Mouse (Mus musculus) kidney, postnatal 0 days (tissue): ENCODE measurements around the gene Sept11. TPM values are rescaled to one million over a fixed set of nuclear protein-coding genes. Genes with fewer than 3 reads are reported as not detected.

Experiments
- ATAC-seq: fragments of 200-750 bp; cut with Nextera tagmentation; replicated peaks from 2 replicates; pipeline ENCODE4 v1.8.0; 2017; ENCODE audit warnings: low read depth, moderate number of reproducible peaks, moderate TSS enrichment, moderate library complexity; ENCODE audit not compliant: low FRiP score
- DNase-seq: peaks from one replicate; pipeline ENCODE4 v3.0.0-alpha.2; 2016; ENCODE audit warnings: low spot score
- H3K27ac ChIP-seq: fragments of 300-500 bp; sonication (generic); 2 replicates; pipeline ENCODE4 v1.5.1; 2014; ENCODE audit warnings: mild to moderate bottlenecking
- H3K27me3 ChIP-seq: fragments of 300-500 bp; sonication (generic); 2 replicates; pipeline ENCODE4 v1.6.1; 2014; ENCODE audit warnings: low read length, mixed read lengths; ENCODE audit not compliant: insufficient read depth
- H3K36me3 ChIP-seq: fragments of 300-500 bp; sonication (generic); 2 replicates; pipeline ENCODE4 v1.6.1; 2014; ENCODE audit warnings: low read length, mixed read lengths; ENCODE audit not compliant: insufficient read depth
- H3K4me1 ChIP-seq: fragments of 300-500 bp; sonication (generic); replicated peaks from 2 replicates; pipeline ENCODE4 v1.6.1; 2014; ENCODE audit warnings: antibody characterized with exemption, low read length, mixed read lengths; ENCODE audit not compliant: insufficient read depth
- H3K4me2 ChIP-seq: fragments of 300-500 bp; sonication (generic); 2 replicates; pipeline ENCODE4 v1.6.1; 2014; ENCODE audit warnings: mild to moderate bottlenecking, low read length, moderate library complexity, mixed read lengths
- H3K4me3 ChIP-seq: fragments of 300-500 bp; sonication (generic); replicated peaks from 2 replicates; pipeline ENCODE4 v1.5.1; 2014; ENCODE audit warnings: low read depth, low read length
- H3K9ac ChIP-seq: fragments of 300-500 bp; sonication (generic); 2 replicates; pipeline ENCODE4 v1.6.1; 2014; ENCODE audit warnings: low read depth, low read length
- H3K9me3 ChIP-seq: fragments of 300-500 bp; sonication (generic); replicated peaks from 2 replicates; pipeline ENCODE4 v1.6.1; 2016; ENCODE audit warnings: low read length, inconsistent platforms, mixed read lengths
- CTCF ChIP-seq: IDR thresholded peaks from 2 replicates; pipeline ENCODE4 v1.5.1; 2016; ENCODE audit warnings: antibody characterized with exemption, low read depth, mild to moderate bottlenecking, moderate library complexity
- WGBS: fragments of 180-500 bp; shearing (Covaris S2); extraction: QIAGEN DNeasy Blood & Tissue Kit; methylation state at CpG from one replicate; pipeline ENCODE4 v1.1.7; 2014; 5-methylcytosine and 5-hydroxymethylcytosine counted together
- polyA plus RNA-seq: library from polyadenylated mRNA; unstranded; fragments of >200 nt; fragmentation: Nextera tagmentation; extraction: Ambion mirVana; gene quantifications from 2 replicates; pipeline ENCODE4 v1.2.1, GENCODE M21; 2015

Gene Sept11
- polyA plus RNA-seq, 1 experiment from 2014 or later, result 140 TPM

DNA sequence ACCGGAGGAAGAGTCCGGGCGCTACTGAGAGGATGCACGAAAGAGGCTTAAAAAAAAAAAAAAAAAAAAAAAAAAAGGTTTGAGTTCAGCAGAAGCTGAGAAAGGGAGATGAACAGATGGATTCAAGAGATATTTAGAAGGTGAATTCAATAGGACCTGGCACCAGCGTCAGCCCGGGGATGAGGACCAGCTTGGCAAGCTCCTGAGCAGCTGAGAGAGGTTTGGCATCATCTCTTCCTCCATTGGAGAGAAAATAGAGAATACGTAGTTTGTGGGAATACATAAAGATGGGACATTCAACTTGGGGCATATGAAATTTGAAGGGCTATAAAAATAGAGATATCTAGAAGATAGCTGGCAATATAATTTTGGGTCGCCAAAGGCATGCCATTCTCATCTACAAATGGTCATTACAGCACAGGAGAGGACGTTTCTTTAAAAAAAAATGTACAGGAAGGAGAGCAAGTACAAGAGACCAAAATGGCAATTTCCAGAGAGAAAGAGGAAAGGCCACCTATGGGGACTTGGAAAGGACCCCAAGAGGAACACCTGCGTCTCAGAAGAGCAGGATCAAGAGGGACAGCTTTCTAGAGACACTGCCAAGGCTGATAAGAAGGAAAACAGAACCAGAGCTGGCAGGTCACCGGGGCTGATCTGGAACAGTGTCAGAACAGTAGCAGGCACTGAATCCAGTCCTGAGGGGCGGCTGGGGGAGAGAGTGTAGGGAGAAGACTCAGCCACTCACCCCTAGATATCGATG is 44.6 kb upstream of the Sept11 start:
- TF ChIP-seq CTCF, result no peak
- Histone ChIP-seq H3K9ac (no peak overlapping the region), H3K36me3 (no peaks in the 10 kb centered on the region), H3K27ac (no peak overlapping the region), H3K27me3 (no peaks in the 10 kb centered on the region), H3K4me3 (no peak overlapping the region), H3K9me3 (no peaks in the 10 kb centered on the region), H3K4me1 (peaks cover 14% of the 10 kb centered on the region), H3K4me2 (no peak overlapping the region)
- 68% methylated on average over 13 of the region's 13 CpGs for WGBS
- DNase-seq (no peak), ATAC-seq (no peak)

DNA sequence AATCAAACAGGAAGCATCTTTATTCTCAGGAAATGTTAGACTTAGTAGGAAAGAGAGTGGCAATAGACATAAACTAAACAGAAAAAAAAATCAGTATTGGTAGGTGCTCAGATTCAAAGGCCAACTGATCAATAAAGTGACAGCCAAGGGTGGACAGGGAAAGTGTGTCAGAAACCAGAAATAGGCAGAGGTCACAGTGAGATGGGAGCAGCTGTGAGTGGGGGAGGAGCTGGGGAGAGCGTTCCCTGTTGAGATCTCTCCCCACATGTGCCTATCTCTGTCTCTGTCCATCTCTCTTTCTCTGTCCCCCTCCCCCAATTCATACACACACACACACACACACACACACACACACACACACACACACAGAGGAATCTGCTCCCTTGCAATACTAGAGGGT is 43.3 kb upstream of the Sept11 start:
- H3K4me2 ChIP-seq, result no peak overlapping the region
- ATAC-seq, result no peak
- no peak for TF ChIP-seq CTCF
- 0 out of 2 replicates have a peak, but pooled peaks cover 2% of the 10 kb centered on the region for H3K4me1 ChIP-seq
- no peaks in the 10 kb centered on the region for H3K36me3 ChIP-seq
- H3K27me3 ChIP-seq, result no peaks in the 10 kb centered on the region
- H3K4me3 ChIP-seq, result no peak overlapping the region
- H3K27ac ChIP-seq, result no peak overlapping the region
- no peaks in the 10 kb centered on the region for H3K9me3 ChIP-seq
- DNase-seq, result no peak
- H3K9ac ChIP-seq, result no peak overlapping the region
- 88% methylated on average over 1 of the region's 1 CpGs for WGBS

DNA sequence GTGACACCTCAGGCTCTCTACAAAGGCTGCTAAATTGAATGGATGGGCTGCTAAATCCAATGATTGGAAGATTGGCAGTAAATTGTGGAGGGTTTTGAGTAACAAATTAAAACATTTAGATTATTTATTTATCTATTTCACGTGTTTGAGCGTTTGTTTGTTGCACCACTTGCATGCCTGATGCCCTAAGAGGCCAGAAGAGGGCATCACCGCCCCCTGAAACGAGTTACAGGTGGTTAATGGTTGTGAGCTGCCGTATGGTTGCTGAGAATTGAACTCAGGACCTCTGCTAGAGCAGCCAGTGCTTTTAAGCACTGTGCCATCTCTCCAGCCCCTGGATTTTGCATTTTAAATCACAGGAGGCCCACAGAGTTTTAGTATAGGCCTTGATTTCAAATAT is 42.2 kb upstream of the Sept11 start:
- Histone ChIP-seq H3K9ac (no peak overlapping the region), H3K4me1 (no peaks in the 10 kb centered on the region), H3K27ac (no peak overlapping the region), H3K27me3 (no peaks in the 10 kb centered on the region), H3K4me2 (no peak overlapping the region), H3K4me3 (no peak overlapping the region), H3K36me3 (no peaks in the 10 kb centered on the region), H3K9me3 (no peaks in the 10 kb centered on the region)
- DNase-seq, result no peak
- TF ChIP-seq CTCF, result 0 out of 2 replicates have a peak, but pooled peaks have one; percentile 17
- WGBS, result 65% methylated on average over 5 of the region's 5 CpGs
- ATAC-seq, result no peak

DNA sequence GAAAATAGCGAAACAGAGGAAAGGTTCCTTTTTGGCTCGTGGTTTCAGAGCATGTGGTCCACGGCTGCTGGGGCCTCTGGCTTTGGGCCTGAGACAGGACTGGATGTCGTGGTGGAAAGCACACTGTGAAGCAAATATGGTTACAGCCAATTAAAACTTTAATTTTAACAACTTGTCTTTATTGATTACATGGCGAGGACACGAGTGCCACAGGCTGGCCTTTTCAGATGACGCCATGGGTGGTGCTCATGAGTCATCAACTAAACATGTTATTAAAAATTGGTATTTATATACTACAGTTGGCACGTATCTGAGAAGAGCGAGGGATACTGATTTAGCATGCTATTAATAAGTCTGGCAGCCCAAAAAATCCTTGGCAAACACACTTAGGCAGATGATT is 41.3 kb upstream of the Sept11 start:
- no peak overlapping the region for H3K4me2 ChIP-seq
- no peaks in the 10 kb centered on the region for H3K4me1 ChIP-seq
- no peak for TF ChIP-seq CTCF
- no peaks in the 10 kb centered on the region for H3K9me3 ChIP-seq
- WGBS, result 83% methylated on average over 9 of the region's 9 CpGs
- DNase-seq (no peak), ATAC-seq (no peak)
- H3K36me3 ChIP-seq, result no peaks in the 10 kb centered on the region
- H3K4me3 ChIP-seq, result no peak overlapping the region
- H3K27ac ChIP-seq, result no peak overlapping the region
- H3K27me3 ChIP-seq, result no peaks in the 10 kb centered on the region
- no peak overlapping the region for H3K9ac ChIP-seq

DNA sequence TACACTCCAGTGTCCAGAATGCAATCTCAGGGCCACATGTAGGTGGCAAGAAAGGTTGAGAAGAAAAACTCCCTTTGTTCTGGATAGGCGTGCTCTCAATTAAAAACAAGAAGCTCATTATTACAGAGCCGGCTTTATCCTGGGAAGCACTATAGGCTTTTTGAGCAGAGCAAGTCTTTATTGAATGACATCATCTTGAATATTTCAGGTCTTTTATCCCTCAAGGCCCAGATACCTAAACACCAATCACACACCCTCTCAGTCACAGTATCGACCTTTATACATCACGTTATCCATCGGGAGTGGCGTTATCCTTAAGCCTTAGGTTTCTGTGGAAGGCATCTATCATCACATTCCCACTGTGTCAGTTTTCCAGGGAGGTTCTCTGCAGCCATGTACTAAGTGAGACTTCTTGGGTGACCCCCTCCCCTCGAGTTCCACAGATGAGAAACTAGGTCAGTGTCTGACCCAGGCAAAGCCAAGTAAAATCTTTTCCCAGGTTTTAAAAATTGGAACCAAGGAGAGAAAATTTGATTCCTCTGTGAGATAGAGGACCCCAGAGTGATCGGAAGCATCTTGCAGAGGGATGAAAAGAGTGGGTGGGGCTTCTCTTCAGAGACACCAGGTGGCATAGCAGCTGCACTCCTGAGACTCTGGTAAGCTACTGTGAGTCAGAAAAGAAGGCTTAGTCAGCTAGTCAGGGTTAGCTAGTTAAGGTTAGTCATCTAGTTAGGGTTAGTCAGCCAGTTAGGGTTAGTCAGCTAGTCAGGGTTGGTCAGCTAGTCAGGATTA is 39.4 kb upstream of the Sept11 start:
- Histone ChIP-seq H3K36me3 (no peaks in the 10 kb centered on the region), H3K9ac (no peak overlapping the region), H3K9me3 (no peaks in the 10 kb centered on the region), H3K4me2 (no peak overlapping the region), H3K27me3 (no peaks in the 10 kb centered on the region), H3K4me3 (no peak overlapping the region), H3K27ac (no peak overlapping the region), H3K4me1 (no peaks in the 10 kb centered on the region)
- ATAC-seq (no peak), DNase-seq (no peak)
- whole genome bisulfite sequencing, result 57% methylated on average over 8 of the region's 8 CpGs
- peak; percentile 37; the same call in 1 of the 2 replicates for TF ChIP-seq CTCF

DNA sequence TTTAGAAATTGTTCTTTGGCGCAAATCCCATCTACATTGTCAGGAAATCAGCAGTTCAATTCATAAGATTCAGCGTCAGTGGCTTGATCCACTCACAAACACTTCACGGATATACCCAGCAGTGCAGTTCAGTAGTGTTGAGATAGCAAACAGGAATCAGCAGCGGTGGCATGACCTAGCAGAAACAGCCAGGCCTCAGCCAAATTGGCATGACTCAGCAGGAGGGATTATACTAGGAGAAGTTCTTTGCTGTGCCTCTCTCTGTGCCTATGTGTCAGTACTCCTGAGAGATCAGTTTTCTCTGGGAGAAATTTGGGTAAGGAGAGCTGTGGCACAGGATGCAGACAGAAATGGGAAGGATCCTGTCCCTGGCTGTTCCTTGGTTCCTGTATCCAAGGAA is 32.4 kb upstream of the Sept11 start:
- Histone ChIP-seq H3K27me3 (no peaks in the 10 kb centered on the region), H3K4me1 (no peaks in the 10 kb centered on the region), H3K27ac (no peak overlapping the region), H3K36me3 (no peaks in the 10 kb centered on the region), H3K9ac (no peak overlapping the region), H3K4me2 (no peak overlapping the region), H3K9me3 (no peaks in the 10 kb centered on the region), H3K4me3 (no peak overlapping the region)
- ATAC-seq, result no peak
- no peak for TF ChIP-seq CTCF
- WGBS, result 86% methylated on average over 4 of the region's 4 CpGs
- DNase-seq, result no peak
